Mouse (Mus musculus) natural killer cell, adult 2 months (primary cell): ENCODE measurements around the gene Gm21985.
A peak's percentile ranks its signal among the peaks of the same experiment; 100 is the strongest.

Experiments used
- DNase-seq, 2 experiments: peaks; one replicate each; pipeline ENCODE4 v3.0.0; 2022; ENCODE audit warnings: low spot score in 2 of 2

Gene Gm21985

DNA sequence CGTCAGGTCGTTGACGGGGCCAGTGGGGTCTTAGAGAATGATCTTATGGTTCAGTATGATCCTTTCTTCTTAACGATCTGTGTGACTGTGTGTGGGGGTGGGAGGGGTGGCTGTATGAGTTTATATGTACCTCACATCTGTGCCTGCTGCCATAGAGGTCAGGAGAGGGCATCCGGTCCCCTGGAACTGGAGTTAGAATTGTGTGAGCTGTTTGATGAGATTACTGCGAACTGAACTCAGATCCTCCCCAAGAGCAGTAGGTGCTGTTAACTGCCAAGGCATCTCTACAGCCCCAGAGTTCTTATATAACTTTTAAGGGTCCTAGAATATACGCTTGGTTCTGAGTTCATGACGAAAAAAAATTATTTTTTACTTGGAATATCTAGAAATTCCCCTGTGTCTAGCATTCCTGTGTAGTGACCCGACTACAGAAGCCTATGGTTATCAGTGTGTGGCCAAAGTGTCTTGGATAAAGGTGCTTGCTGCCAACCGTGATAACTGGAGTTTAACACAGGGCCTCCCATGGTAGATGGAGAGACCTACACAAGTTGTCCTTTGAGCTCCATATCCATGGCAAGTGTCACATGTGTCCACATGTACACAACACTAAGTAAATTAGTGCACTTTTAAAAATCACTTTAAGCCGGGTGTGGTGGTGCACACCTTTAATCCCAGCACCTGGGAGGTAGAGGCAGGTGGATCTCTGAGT lies 62.1 kb downstream of the Gm21985 start:
- DNase-seq: no peak

DNA sequence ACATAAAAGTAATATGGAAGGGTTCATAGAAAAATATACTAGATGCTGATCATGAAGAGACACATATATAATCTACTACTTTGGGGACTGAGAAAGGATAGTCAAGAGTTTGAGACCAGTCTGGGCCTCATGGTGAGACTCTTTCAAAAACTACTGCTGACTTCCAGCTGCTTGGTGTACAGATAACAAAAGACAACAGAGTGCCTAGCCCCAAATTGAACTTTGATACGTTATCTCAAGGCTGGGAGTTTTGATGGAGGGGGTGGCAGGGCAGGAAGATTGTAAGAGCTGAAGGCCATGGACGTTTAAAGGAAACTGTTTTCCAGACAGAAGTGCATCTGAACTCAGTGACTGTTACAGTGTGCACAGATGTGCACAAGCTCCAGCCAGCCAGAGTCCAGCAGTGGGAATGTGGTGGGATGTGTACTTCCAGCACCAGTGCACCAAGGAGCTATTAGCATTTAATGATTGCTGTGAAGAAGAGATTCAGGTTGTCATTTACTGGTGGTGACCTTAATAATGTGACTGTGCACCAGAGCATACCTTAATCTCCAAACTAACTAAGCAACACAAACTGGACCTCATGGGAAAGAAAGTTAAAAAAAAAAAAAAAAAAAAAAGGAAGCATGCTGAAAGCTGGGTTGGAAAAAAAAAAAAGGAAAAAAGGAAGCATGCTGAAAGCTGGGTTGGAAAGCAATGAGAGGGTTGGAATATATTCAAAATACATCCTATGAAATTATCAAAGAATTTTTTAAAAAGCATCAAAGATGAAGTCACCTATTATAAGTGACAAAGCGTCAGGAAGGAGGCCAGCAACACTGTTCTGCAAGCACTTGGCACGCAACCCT lies 66.2 kb downstream of the Gm21985 start:
- DNase-seq: no peak

DNA sequence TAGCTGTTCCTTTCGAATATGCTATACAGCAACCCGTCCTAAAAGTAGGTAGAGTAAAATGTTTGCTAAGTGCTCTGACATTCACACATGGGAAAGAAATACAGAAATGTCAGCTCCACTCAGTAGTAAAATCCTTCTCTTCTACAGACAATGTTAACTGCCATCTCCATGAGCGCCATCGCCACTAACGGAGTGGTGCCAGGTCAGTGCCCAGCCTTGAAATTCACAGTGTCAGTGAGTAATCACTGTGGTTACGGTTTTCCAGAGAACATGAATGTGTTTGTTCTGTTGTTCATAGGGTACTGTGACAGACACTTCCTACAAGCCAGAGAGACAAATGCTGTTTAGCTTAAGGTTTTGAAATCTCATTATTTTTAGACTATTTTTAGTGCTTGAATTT lies 71.1 kb downstream of the Gm21985 start:
- DNase-seq: no peak

DNA sequence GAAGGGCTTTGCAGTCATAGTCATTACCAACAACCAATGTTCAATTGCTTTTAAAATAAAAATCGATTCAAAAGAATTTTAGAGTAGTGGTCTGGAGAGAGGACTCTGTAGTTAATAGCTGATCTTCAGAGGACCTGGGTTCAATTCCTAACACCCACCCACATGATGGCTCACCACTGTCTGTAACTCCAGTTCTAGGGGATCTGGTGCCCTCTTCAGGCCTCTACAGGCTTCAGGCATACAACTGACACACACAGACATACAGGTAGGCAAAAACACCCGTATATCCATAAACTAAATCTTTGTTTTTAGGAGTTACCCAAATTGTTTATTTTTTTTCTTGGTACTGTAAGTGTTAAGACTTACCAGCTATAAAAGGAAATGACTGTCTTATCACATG lies 73.6 kb downstream of the Gm21985 start:
- peak in 1 of 2 experiments; percentile 8 for DNase-seq

DNA sequence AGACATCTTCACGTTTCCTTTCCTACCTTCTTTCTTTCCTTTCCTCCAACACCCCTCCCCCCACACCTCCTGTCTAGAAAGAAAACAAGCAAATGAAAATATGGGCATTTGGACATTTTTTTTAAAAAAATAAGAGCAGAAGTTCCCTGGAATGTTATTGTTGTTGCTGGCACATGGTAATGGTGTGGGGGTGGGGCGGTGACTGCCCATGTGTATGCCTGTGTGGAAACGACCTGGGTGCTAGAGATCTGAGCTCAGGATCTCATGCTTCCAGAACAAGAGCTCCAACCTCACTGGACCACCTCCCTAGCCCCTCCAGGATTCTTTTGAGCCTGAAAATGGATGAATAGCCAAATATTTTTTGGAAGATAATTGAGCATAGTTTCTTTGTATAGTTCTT lies 75.0 kb downstream of the Gm21985 start:
- no peak for DNase-seq

DNA sequence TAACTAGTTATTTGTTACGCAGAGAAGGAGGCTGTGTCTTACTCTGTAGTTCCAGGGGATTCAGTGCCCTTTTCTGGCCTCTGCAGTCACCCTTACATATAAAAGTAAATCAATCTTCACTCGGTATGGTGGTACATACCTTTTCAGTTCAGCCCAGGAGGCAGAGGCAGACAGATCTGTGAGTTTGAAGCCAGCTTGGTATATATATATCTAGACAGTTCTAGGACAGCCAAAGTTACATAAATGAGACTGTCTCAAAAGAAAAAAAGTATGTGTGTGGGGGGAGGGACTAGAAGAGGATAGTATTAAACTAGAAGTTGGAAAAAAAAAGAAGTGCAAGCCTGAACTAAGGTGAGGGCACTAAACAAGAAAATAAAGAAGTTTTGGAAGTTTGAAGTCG lies 82.1 kb downstream of the Gm21985 start:
- no peak for DNase-seq

DNA sequence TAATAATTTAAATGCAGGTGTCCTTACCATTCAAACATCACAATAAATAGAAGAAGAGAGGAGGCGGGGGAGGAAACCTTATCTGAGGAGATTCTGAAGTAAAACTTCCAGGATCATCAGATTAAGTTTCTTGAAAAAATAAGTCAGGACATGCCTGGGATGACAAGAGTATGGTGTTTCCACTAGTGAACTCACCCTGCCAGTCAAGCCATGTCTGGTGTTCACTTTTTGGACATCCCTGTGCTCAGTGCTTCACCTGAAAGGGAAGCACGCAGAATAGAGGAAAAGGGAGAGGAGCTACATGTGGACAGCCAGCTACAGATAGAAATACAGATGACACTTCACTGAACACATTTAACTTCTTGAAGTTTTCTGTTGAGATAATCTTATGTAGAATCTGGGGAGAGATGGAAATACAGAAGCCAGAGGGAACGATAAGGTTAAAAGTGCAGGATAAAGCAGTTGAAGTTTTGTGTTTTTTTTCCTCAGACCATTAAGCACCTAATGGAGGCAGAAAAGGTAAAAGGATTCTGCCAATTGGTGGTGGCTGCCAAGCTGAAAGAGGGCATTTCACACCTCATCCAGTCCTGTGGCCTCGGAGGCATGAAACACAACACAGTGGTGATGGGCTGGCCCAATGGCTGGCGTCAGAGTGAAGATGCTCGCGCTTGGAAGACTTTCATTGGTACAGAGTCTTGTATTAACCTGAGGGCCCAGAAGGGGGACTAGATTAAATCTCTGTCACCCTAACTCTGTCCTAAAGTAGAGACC lies 87.8 kb downstream of the Gm21985 start:
- DNase-seq: no peak

DNA sequence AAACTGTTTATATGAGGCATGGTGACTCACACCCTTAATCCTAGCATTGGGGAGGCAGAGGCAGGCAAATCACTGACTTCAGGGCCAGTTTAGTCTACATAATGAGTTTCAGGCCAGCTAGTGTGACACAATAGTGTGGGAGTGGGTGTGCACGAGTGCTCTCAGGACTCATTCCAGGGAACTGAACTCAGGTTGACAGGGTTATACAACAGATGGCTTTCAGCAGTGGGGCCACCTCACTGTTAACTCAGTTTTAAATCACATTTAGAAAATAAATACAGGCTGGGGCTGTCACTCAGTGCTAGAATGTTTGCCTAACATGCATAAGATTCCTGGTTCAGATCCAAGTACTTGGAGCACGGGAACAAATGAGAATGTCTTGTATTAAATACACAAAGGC lies 93.5 kb downstream of the Gm21985 start:
- no peak for DNase-seq

DNA sequence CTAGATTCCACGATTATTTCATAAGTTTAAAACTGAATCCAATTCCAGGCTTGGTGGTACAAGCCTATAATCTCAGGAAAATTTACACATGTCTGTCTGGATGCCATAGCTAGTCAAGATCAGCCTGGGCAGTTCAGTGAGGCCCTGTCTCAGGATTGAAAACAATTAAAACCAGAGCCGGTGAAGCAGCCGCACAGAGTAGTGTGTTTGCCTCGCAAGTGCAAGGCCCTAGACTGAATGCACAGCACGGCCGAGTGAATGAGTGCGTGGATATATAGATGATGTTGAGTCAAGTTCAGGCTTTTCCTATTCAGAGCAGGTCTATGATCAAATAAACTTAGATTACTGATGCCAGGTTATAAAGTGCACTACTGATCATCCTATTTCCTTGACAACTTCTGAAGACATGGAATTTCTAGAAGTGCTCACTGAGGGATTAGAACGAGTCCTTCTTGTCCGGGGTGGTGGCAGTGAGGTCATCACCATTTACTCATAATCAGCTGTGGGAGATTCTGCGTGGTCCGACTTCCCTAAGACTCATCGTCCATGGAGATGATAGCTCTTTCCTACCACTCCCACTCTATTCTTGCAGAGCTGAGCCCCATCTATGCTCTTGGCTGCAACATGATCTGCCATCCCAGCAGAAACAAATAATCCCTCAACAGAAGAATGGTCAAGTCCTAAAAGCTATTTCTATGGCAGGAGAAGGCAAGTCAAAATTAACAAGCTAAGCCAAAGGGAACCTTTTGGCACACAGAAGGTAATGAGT lies 94.1 kb downstream of the Gm21985 start:
- DNase-seq: no peak

DNA sequence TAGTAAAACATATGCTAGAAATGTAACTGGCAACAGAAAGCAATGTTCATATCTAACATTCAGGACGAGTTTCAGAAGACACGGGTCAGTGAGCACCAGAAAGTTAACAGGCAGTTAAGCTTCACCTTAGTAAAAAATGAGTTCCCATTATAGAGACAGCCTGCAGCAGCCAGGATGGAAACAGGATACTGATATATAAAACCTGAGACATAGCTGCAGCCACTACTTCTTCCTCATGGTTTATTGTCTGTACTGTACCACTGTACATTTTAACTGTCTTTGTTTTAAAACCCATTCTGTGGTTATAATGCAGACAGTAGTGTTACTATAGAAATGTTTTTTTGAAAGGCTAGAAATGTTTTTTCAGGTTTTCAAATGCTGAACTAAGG lies 94.7 kb downstream of the Gm21985 start:
- no peak for DNase-seq

DNA sequence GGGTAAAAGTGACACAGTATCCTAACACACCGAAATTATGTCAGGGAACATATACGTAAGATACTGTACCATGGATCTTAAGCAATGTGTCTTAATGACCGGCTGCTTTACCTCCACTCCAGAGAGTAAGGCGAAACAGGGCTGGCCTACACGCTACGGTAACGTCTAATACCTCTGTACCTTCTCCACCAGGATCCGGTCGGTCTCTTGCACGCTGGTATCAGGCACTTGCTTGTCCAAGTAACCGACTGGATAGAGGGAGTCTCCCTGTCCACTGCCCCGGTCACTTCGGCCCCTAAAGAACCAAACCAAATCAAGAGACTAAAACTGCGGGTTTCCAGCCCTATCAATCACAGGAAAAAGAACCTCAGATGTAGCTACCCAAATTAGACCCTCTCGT lies 101.1 kb downstream of the Gm21985 start:
- DNase-seq: peak in 1 of 2 experiments; percentile 1

DNA sequence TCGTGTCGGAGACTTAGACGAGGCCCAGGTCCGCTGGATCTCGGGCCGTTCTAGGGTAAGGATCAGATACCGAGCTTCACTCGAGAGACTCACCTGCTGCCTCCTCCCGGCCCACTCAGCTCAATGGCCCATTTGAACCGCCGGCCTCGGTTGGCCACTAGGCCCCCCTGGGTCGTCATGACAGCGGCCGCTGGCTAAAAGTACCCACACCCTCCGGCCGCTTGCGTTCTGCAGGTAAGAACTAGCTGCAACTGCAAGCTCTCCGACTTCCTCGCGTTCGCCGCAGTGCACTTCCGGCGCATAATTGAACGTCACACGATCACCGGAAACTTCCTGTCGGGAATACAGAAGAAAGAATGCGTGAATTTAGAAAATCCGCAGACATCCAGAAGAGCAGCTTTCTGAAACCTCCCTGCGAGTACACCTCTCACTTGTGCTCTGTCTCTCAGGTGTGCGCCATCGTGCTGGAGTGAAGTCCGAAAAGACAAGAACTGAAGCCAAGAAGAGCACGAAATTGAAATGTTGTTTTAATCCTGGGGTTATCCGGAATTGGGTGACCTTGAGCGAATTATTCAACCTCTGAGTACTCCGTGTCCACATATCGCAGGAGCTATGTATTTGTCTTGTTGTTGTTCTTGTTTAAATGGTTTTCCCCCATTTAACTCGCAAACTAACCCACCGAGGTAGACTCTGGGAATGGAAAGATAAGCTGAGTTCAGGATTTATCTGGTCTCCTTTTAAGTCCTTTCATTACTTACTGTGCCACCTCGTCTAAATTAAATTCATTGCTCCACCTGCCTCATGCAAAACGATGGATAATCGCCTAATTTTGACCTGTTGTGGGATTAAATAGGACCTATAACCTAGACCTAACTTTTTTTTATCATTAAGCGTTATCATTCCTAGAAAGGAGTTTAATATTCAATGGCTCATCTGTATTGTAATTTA lies 101.9 kb downstream of the Gm21985 start, which contains the start of gene Emc4:
TSS of gene Emc4 (minus strand) at position 302 of the 948 bp plus-strand sequence.
- DNase-seq: peak; percentile 77 to 81

DNA sequence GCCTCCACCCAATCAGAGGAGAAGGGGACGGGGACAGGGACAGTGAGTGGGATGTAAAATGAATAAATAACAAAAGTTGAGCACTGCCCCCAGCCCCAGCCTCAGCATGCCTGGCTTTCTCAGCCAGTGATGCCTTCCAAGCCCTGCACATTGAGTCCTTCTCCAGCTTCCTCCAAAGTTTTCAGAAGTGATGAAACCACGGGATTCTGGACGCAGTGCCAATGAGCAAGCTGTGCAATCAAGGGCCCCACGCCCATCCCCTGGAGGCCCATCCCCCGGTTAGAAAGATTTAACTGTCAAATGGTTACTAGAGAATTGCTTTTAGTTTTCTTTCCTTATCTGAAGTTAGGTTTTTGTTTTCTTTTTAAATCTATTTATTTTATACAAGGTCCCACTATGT lies 103.8 kb downstream of the Gm21985 start:
- DNase-seq: no peak

DNA sequence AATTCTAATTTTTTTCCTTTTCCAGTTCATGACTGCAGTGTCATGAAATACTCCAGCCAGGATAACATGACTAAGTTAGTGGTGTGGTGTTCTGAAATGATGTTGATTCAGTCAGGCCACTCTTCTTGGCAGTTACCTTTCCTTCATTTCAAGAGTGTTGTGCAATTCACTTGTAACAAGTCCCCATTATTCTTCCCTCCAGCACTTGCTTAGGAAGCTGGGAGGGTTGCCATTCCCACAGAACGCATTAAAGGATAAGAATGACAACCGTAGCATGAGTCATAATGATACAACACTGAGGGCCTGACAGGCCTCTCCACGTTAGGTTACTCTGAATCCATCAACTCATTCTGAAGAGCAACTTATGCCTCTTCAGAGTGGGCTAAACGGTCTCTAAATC lies 107.0 kb downstream of the Gm21985 start:
- no peak for DNase-seq

DNA sequence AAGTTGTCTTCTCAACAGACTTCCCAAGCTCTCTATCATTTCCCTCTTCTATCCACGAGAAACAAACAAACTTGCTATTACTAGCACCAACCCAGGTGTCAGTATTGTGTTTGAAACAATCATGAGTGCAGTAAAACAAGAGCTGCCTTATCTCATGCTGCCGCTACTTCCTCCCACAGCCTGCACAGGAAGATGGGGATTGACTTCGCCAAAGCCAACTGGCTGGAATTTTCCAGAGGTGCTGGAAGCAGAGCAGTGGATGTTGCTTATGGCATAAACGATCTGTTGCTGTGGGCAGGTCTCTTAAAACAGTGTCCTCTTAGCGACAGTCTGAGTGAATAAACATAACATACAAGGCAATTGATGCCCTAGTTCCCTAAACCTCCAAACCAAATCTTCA lies 108.5 kb downstream of the Gm21985 start:
- DNase-seq: no peak

DNA sequence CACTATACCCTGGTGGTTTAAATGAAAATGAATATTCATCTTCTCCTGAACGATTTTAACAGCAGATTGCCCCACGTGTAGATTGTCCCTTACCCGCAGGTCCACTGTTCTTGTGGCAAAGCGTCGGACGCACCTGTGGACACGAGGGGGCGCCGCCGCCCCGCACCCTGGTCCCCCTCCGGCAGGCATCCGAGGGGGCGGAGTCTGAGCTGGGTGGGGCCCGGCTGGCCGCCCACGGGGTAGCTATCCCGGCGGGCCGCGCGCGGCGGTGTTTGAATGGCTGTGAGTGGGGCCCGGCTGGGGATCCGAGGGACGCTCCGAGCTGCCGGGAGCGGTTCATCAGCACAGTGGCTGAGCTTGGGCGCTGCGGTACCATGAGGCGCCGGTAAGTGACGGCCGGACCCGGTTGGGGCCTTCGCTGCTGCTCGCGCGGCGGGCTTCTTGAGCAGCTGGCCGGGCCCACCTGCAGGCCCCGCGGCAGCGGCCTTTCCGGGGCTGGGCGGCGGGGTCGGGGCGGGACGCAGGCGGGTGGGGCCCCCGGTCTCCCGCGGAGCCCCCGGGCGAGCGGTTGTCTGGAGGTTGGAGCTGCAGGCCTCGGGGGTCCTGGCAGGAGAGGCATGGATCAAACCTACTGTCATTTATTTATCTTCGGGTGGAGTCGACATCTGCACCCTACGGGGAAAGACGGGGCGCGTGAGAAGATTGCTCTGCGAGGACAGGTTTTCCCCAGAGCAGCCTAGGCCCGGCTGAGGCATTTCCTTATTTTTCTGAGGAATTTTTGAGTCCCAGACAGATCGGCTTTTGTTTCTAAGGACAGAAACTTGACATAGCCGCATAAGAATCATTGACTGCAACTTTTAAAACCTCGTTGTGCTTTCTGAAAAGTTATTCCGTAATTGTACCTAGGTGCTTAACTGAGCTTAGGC lies 113.1 kb downstream of the Gm21985 start, which contains the start of gene Katnbl1:
TSS of gene Katnbl1 (plus strand) at position 239 of the 926 bp plus-strand sequence.
- peak; percentile 88 to 94 for DNase-seq

DNA sequence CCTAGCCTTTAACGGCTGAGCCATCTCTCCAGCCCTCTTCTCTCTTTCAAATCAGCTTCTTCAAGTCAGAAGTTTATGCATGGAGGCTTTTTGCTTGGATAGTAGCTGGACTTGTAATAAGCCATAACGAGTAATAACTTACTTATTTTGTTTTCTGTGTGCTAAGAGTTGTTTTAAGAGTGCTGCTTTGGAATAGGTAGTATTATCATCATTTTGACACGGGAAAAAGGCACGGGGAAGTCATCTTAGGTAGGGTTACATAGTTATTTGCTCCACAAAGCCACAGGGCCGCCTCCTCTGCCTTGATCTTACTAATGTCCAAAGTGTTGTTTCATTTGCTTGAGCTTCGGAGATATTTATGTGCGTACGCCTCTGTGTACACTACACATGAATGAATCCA lies 114.0 kb downstream of the Gm21985 start:
- DNase-seq: no peak

DNA sequence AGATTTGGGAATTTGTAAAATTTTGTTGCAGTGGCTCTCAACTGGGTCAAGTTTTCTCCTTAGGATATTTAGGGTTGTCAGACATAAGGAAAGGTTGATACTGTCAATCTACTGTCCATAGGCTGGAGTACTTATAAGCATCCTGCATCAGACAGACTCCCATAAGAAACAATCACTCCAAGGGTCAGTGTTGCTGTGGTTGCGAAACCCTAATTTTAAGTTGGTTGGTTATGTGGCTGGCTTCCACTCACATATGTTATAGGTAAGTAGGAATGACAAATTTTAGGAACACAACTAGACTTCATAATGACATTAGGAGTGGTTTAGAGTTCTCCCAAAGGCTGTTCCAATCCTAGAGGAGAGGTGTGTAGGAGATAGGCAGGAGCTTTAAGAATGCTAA lies 115.1 kb downstream of the Gm21985 start:
- DNase-seq: no peak

DNA sequence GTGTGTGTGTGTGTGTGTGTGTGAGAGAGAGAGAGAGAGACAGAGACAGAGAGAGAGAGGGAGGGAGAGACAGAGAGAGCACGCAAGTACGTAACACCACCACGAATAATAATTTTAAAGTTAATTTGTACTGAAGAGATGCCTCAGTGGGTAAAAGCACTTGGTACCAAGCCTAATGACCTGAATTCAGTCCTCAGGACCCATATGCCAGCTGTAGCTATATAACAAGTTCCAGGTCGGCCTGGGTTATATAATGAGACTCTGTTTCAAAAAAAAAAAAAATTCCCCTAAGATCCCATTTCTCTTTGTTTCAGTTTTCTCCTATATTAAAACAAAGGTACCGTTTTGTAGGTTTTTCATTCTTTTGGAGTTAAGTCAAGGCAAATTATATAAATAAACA lies 124.7 kb downstream of the Gm21985 start:
- DNase-seq: no peak
